Mouse (Mus musculus) CH12.LX (cell line): ENCODE data around the gene Epas1. TPM values are rescaled to one million over a fixed set of nuclear protein-coding genes. Genes with fewer than 3 reads are reported as not detected.
A peak's percentile ranks its signal among the peaks of the same experiment; 100 is the strongest.

Source experiments
- DNase-seq: peaks from one replicate; pipeline ENCODE4 v3.0.0-alpha.2; 2013; ENCODE audit errors: extremely low read depth
- H3K27ac ChIP-seq: 2 replicates; pipeline ENCODE4 v1.5.1; 2012; ENCODE audit warnings: low read depth, mild to moderate bottlenecking, control low read depth, moderate library complexity; ENCODE audit not compliant: insufficient read depth
- H3K27me3 ChIP-seq: replicated peaks from 2 replicates; pipeline ENCODE3; 2012; ENCODE audit warnings: inconsistent platforms
- H3K36me3 ChIP-seq, 2 experiments: replicated peaks in 1 of 2; 2 replicates each; pipeline versions ENCODE3 to v1.6.1; 2012; ENCODE audit warnings: inconsistent platforms in 1 of 2, low read length in 1 of 2, mild to moderate bottlenecking in 1 of 2, mixed read lengths in 1 of 2, moderate library complexity in 1 of 2; ENCODE audit not compliant: control insufficient read depth in 1 of 2, insufficient read depth in 1 of 2
- H3K4me1 ChIP-seq, 2 experiments: 2 replicates each; pipeline ENCODE4 v1.6.1; 2012; ENCODE audit warnings: inconsistent platforms in 1 of 2, moderate library complexity in 1 of 2; ENCODE audit not compliant: insufficient read depth in 2 of 2, control insufficient read depth in 1 of 2
- H3K4me2 ChIP-seq: 2 replicates; pipeline ENCODE4 v1.6.1; 2012; ENCODE audit warnings: low read depth, mild to moderate bottlenecking, control low read depth; ENCODE audit not compliant: poor library complexity, insufficient read depth, severe bottlenecking
- H3K4me3 ChIP-seq, 3 experiments: fragments of 150-350 bp in 1 of 3; sonication (generic) in 1 of 3; replicated peaks in 1 of 3; 2 replicates each; pipeline versions ENCODE3 to v1.5.1; 2011 to 2012; ENCODE audit warnings: low read depth in 2 of 3, low read length in 2 of 3, mild to moderate bottlenecking in 2 of 3, moderate library complexity in 2 of 3, control low read depth in 1 of 3, improper control_type of control experiment in 1 of 3, inconsistent platforms in 1 of 3, mixed read lengths in 1 of 3; ENCODE audit not compliant: poor library complexity in 1 of 3
- H3K79me2 ChIP-seq: replicated peaks from 2 replicates; pipeline ENCODE4 v1.6.1; 2012; ENCODE audit warnings: mild to moderate bottlenecking, moderate library complexity; ENCODE audit not compliant: control insufficient read depth, poor library complexity, insufficient read depth, severe bottlenecking; ENCODE audit errors: extremely low read depth
- H3K9ac ChIP-seq: 2 replicates; pipeline ENCODE4 v1.6.1; 2012; ENCODE audit warnings: low read depth, mild to moderate bottlenecking, control low read depth, moderate library complexity; ENCODE audit not compliant: insufficient read depth
- H3K9me3 ChIP-seq: replicated peaks from 2 replicates; pipeline ENCODE3; 2012; ENCODE audit warnings: low read length, inconsistent platforms, mixed read lengths
- BHLHE40 ChIP-seq: IDR thresholded peaks from 2 replicates; pipeline ENCODE4 v1.6.1; 2011; ENCODE audit warnings: mild to moderate bottlenecking, low read depth, low read length, improper control_type of control experiment
- CTCF ChIP-seq, 2 experiments: IDR thresholded peaks in 1 of 2; conservative IDR thresholded peaks in 1 of 2; 2 replicates each; pipeline ENCODE4 v1.5.1; 2011 to 2012; ENCODE audit warnings: low read depth in 2 of 2, low read length in 2 of 2, improper control_type of control experiment in 1 of 2, inconsistent platforms in 1 of 2, mild to moderate bottlenecking in 1 of 2, moderate library complexity in 1 of 2
- E2F4 ChIP-seq: IDR thresholded peaks from 2 replicates; pipeline ENCODE4 v1.6.1; 2011; ENCODE audit warnings: low read depth, low read length, improper control_type of control experiment; ENCODE audit not compliant: insufficient replicate concordance
- EP300 ChIP-seq: IDR thresholded peaks from 2 replicates; pipeline ENCODE4 v1.6.1; 2011; ENCODE audit warnings: low read length, improper control_type of control experiment
- GABPA ChIP-seq: IDR thresholded peaks from 2 replicates; pipeline ENCODE4 v1.6.1; 2012; ENCODE audit warnings: low read depth, low read length, improper control_type of control experiment, inconsistent platforms; ENCODE audit not compliant: insufficient replicate concordance
- IRF4 ChIP-seq: IDR thresholded peaks from 2 replicates; pipeline ENCODE4 v1.6.1; 2014; ENCODE audit warnings: low read depth, mild to moderate bottlenecking, inconsistent platforms, low read length, improper control_type of control experiment
- JUN ChIP-seq: IDR thresholded peaks from 2 replicates; pipeline ENCODE4 v1.6.1; 2011; ENCODE audit warnings: low read depth, mild to moderate bottlenecking, low read length, improper control_type of control experiment, moderate library complexity; ENCODE audit not compliant: insufficient read depth
- JUND ChIP-seq: conservative IDR thresholded peaks from 2 replicates; pipeline ENCODE4 v1.6.1; 2011; ENCODE audit warnings: low read depth, low read length, improper control_type of control experiment
- MAFK ChIP-seq: IDR thresholded peaks from 2 replicates; pipeline ENCODE4 v1.6.1; 2011; ENCODE audit warnings: low read length, improper control_type of control experiment; ENCODE audit not compliant: insufficient replicate concordance
- MAX ChIP-seq: IDR thresholded peaks from 2 replicates; pipeline ENCODE4 v1.6.1; 2011; ENCODE audit warnings: low read length, improper control_type of control experiment
- MAZ ChIP-seq: IDR thresholded peaks from 2 replicates; pipeline ENCODE4 v1.6.1; 2012; ENCODE audit warnings: low read depth, mild to moderate bottlenecking, inconsistent platforms, low read length, improper control_type of control experiment, moderate library complexity
- MXI1 ChIP-seq: IDR thresholded peaks from 2 replicates; pipeline ENCODE4 v1.6.1; 2011; ENCODE audit warnings: mild to moderate bottlenecking, low read depth, low read length, improper control_type of control experiment
- MYC ChIP-seq: IDR thresholded peaks from 2 replicates; pipeline ENCODE4 v1.6.1; 2011; ENCODE audit warnings: low read depth, mild to moderate bottlenecking, improper control_type of control experiment, low read length
- NRF1 ChIP-seq: IDR thresholded peaks from 2 replicates; pipeline ENCODE4 v1.6.1; 2014; ENCODE audit warnings: low read depth, mild to moderate bottlenecking, inconsistent platforms, low read length, improper control_type of control experiment, moderate library complexity
- RAD21 ChIP-seq: IDR thresholded peaks from 2 replicates; pipeline ENCODE4 v1.6.1; 2011; ENCODE audit warnings: low read depth, mild to moderate bottlenecking, low read length, improper control_type of control experiment, moderate library complexity
- SMC3 ChIP-seq: IDR thresholded peaks from 2 replicates; pipeline ENCODE4 v1.6.1; 2011; ENCODE audit warnings: low read depth, low read length, improper control_type of control experiment
- TBP ChIP-seq: conservative IDR thresholded peaks from 2 replicates; pipeline ENCODE4 v1.6.1; 2011; ENCODE audit warnings: low read depth, low read length, improper control_type of control experiment
- TCF12 ChIP-seq: IDR thresholded peaks from 2 replicates; pipeline ENCODE4 v1.6.1; 2014; ENCODE audit warnings: low read depth, mild to moderate bottlenecking, inconsistent platforms, low read length, improper control_type of control experiment
- USF1 ChIP-seq: IDR thresholded peaks from 2 replicates; pipeline ENCODE4 v1.6.1; 2014; ENCODE audit warnings: low read depth, mild to moderate bottlenecking, inconsistent platforms, low read length, improper control_type of control experiment
- USF2 ChIP-seq: conservative IDR thresholded peaks from 2 replicates; pipeline ENCODE4 v1.6.1; 2011; ENCODE audit warnings: low read depth, low read length, improper control_type of control experiment
- ZC3H11A ChIP-seq: IDR thresholded peaks from 2 replicates; pipeline ENCODE4 v1.6.1; 2012; ENCODE audit warnings: low read depth, mild to moderate bottlenecking, inconsistent platforms, low read length, improper control_type of control experiment
- ZMIZ1 ChIP-seq: IDR thresholded peaks from 2 replicates; pipeline ENCODE4 v1.6.1; 2012; ENCODE audit warnings: low read depth, mild to moderate bottlenecking, inconsistent platforms, low read length, improper control_type of control experiment
- ZNF384 ChIP-seq: IDR thresholded peaks from 2 replicates; pipeline ENCODE4 v1.6.1; 2012; ENCODE audit warnings: low read depth, low read length, improper control_type of control experiment, inconsistent platforms
- dilution Hi-C: fragments of 300-500 bp; cut with MboI; formaldehyde crosslinking; loops from 2 replicates; pipeline ENCODE4 v1.14.3; 2020; ENCODE audit warnings: low sequenced_read_pairs; ENCODE audit not compliant: extremely low pct_unique_long_range_greater_than_20kb, extremely low pct_ligation_motif_present
- in situ Hi-C: fragments of 300-500 bp; cut with MboI; formaldehyde crosslinking; loops from 3 replicates; pipeline ENCODE4 v1.14.3; 2019; ENCODE audit warnings: low sequenced_read_pairs, low pct_ligation_motif_present, low pct_unique_long_range_greater_than_20kb, mixed read lengths
- polyA plus RNA-seq: library from polyadenylated mRNA; unstranded; fragments of >175 nt; gene quantifications from 2 replicates; pipeline ENCODE4 v1.2.1, GENCODE M21; 2012; ENCODE audit warnings: low read depth; ENCODE audit not compliant: insufficient read length
- total RNA-seq, 2 experiments: library from RNA; depleted of rRNA; stranded (reverse); fragments of 300-350 nt in 1 of 2; fragments of >200 nt in 1 of 2; gene quantifications; 2 replicates each; pipeline ENCODE4 v1.2.3; 2012 to 2014

The Epas1 gene
- total and polyA plus RNA-seq, 3 experiments, result 0.08 to 0.14 (median 0.11) TPM

DNA sequence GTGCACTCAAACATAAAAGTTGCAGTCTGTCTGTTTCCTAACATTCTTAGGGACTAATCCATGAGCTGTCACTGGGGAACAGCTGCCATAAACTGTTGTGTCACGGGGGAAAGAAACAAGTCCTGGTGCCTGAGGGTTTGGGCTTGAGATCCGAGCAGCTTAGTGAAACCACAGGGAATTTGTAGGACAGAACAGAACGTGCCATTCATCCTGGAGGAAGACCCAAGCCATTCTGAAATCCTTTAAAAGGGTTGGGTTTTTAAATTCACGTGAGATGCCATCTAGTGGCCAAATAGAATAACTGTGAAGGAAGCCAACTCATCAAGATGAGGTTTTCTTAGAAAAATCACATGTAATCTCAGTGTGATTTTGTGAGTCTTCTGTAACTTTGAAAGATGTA lies 58.5 kb downstream of the Epas1 start:
- H3K4me2 ChIP-seq, result no peak overlapping the region
- H3K36me3 ChIP-seq, result no peaks in the 10 kb centered on the region
- no peak overlapping the region for H3K4me3 ChIP-seq
- no peak overlapping the region for H3K9ac ChIP-seq
- dilution Hi-C loops (no loop called here), in situ Hi-C loops (loop anchor here (25.0 kb wide), 1 partner anchor 300 kb away; the partner anchor contains the start of gene Gm10309)
- no peaks in the 10 kb centered on the region for H3K9me3 ChIP-seq
- H3K27me3 ChIP-seq, result peaks cover under 1% of the 10 kb centered on the region
- no peak overlapping the region for H3K27ac ChIP-seq
- TF ChIP-seq E2F4 (0 out of 2 replicates have a peak, but pooled peaks have one; percentile 45), TCF12 (no peak), MXI1 (no peak), MAFK (peak; percentile 59; the same call in 1 of the 2 replicates), ZMIZ1 (no peak), ZC3H11A (peak; percentile 70), USF2 (no peak), MYC (no peak), NRF1 (no peak), ZNF384 (no peak), EP300 (no peak), IRF4 (peak; percentile 32; the same call in 1 of the 2 replicates), RAD21 (peak; percentile 79), JUND (peak; percentile 44; the same call in 1 of the 2 replicates), CTCF (conservative IDR thresholded peaks at IDR 0.05 in 1 of 2, IDR thresholded peaks at IDR 0.05 in 1 of 2; ENCODE audit: low read depth in 2 of 2, low read length in 2 of 2) (peak; percentile 35 to 84), MAZ (0 out of 2 replicates have a peak, but pooled peaks have one; percentile 45), BHLHE40 (peak; percentile 76), MAX (peak; percentile 65), SMC3 (peak; percentile 88)
- no peaks in the 10 kb centered on the region for H3K79me2 ChIP-seq
- peaks cover 2 to 4% of the 10 kb centered on the region in 2 experiments; a peak in 1 of 4 replicates for H3K4me1 ChIP-seq
- DNase-seq, result peak; percentile 45

DNA sequence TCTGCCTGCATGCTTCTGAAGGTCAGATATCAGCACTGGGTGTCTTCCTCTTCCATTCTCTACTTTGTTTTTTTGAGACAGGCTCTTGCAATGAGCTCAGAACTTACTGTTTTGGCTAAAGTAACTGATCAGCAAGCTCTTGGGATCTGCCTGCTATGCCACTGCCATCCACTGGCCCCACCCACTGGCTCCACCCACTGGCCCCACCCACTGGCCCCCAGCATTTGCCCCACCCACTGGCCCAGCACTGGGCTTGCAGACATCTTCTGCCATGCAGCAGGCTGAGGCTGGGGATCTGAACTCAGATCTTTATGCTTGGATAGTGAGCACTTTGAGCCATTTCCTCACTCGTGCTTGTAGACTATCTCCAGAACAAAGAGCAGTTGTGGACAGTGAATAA lies 60.8 kb downstream of the Epas1 start:
- no peaks in the 10 kb centered on the region for H3K27me3 ChIP-seq
- H3K79me2 ChIP-seq, result no peaks in the 10 kb centered on the region
- dilution Hi-C loops, result no loop called here
- TF ChIP-seq ZNF384 (no peak), RAD21 (no peak), MAX (no peak), GABPA (no peak), MAFK (no peak), TBP (no peak), JUN (no peak), MAZ (no peak), USF1 (no peak), NRF1 (no peak)
- DNase-seq, result peak; percentile 51
- H3K36me3 ChIP-seq, result no peaks in the 10 kb centered on the region
- no peak overlapping the region for H3K4me2 ChIP-seq
- in situ Hi-C loops, result loop anchor here (25.0 kb wide), 1 partner anchor 302 kb away; the partner anchor contains the start of gene Gm10309
- H3K9me3 ChIP-seq, result no peaks in the 10 kb centered on the region
- peaks cover 2 to 4% of the 10 kb centered on the region in 2 experiments; a peak in 1 of 4 replicates for H3K4me1 ChIP-seq
- no peak overlapping the region for H3K27ac ChIP-seq
- H3K9ac ChIP-seq, result no peak overlapping the region
- no peak overlapping the region for H3K4me3 ChIP-seq
